Mouse (Mus musculus) thymus, adult 2 months (tissue): Measurements from ENCODE around the gene Epha7.

Experiments used
- CTCF ChIP-seq: fragments of 200-500 bp; IDR thresholded peaks from 2 replicates; pipeline ENCODE4 v1.5.1; 2012; ENCODE audit warnings: mild to moderate bottlenecking, control low read depth, low read length, moderate library complexity, borderline replicate concordance; ENCODE audit not compliant: control insufficient read depth, poor library complexity, insufficient read depth; ENCODE audit errors: extremely low read depth
- POLR2A ChIP-seq: fragments of 200-500 bp; IDR thresholded peaks from 2 replicates; pipeline ENCODE4 v1.6.1; 2012; ENCODE audit warnings: mild to moderate bottlenecking, low read length, control low read depth, moderate library complexity; ENCODE audit not compliant: control insufficient read depth, poor library complexity, insufficient read depth; ENCODE audit errors: extremely low read depth

- no peak for TF ChIP-seq CTCF
- no peak for TF ChIP-seq POLR2A
Observed at GRCm38 (mm10) chr4:28935567-28935966, 122.6 kb downstream of the Epha7 start.
